Mouse (Mus musculus): ENCODE data around the gene Tmem30b. TPM values are rescaled to one million over a fixed set of nuclear protein-coding genes. Genes with fewer than 3 reads are reported as not detected.

Gene Tmem30b
- total RNA-seq, 2 experiments from 2014 or later = 0.30 to 0.40 TPM

- no peak for DNase-seq (ENCODE audit: low spot score in 2 of 2)
Measured at GRCm38 (mm10) chr12:73517768-73518167, 28.4 kb downstream of the Tmem30b start.

- DNase-seq (ENCODE audit: low spot score in 2 of 2) = peak; percentile 84
Measured at GRCm38 (mm10) chr12:73517022-73517709, 29.0 kb downstream of the Tmem30b start.

GRCm38 (mm10) chr12:73516516-73516915 lies 29.7 kb downstream of the Tmem30b start:
- no peak for DNase-seq (ENCODE audit: low spot score in 2 of 2)

GRCm38 (mm10) chr12:73514722-73515121 lies 31.5 kb downstream of the Tmem30b start:
- DNase-seq (ENCODE audit: low spot score in 2 of 2) = no peak

- DNase-seq (ENCODE audit: low spot score in 2 of 2) = no peak
Measured at GRCm38 (mm10) chr12:73513958-73514357, 32.2 kb downstream of the Tmem30b start.

GRCm38 (mm10) chr12:73511467-73512047 lies 34.6 kb downstream of the Tmem30b start:
- DNase-seq (ENCODE audit: low spot score in 2 of 2) = no peak

GRCm38 (mm10) chr12:73507105-73507504 lies 39.1 kb downstream of the Tmem30b start:
- DNase-seq (ENCODE audit: low spot score in 2 of 2) = peak; percentile 63 to 75

GRCm38 (mm10) chr12:73506648-73507047 lies 39.5 kb downstream of the Tmem30b start:
- no peak for DNase-seq (ENCODE audit: low spot score in 2 of 2)

- peak; percentile 16 to 56 for DNase-seq (ENCODE audit: low spot score in 2 of 2)
Measured at GRCm38 (mm10) chr12:73500689-73501326, 45.4 kb downstream of the Tmem30b start.

- no peak for DNase-seq (ENCODE audit: low spot score in 2 of 2)
Measured at GRCm38 (mm10) chr12:73495172-73495571, 51.0 kb downstream of the Tmem30b start.

GRCm38 (mm10) chr12:73493929-73494530 lies 52.2 kb downstream of the Tmem30b start:
- DNase-seq (ENCODE audit: low spot score in 2 of 2) = no peak

Other genes starting within 250 kb of the Tmem30b start
- gene Prkch, start 38.4 kb upstream of the Tmem30b start, total RNA-seq (2021) = 1 to 10 TPM; 4.8 to 5.6 TPM